Mouse (Mus musculus): Measurements from ENCODE around the gene Tulp2.
"Not testable (repeated sequence)": the region's sequence is repeated elsewhere in the genome, so short reads cannot be mapped to it uniquely, and the experiment has no call there.

The Tulp2 gene

GRCm38 (mm10) chr7:45486761-45487415 lies 5.2 kb downstream of the Tulp2 start, which contains the start of gene Gm45808:
TSS of gene Gm45808 (minus strand) at chr7:45486811.
- DNase-seq (ENCODE audit: low spot score in 2 of 2), result no peak

GRCm38 (mm10) chr7:45487861-45488292 lies 6.2 kb downstream of the Tulp2 start:
- no peak for DNase-seq (ENCODE audit: low spot score in 2 of 2)

DNA sequence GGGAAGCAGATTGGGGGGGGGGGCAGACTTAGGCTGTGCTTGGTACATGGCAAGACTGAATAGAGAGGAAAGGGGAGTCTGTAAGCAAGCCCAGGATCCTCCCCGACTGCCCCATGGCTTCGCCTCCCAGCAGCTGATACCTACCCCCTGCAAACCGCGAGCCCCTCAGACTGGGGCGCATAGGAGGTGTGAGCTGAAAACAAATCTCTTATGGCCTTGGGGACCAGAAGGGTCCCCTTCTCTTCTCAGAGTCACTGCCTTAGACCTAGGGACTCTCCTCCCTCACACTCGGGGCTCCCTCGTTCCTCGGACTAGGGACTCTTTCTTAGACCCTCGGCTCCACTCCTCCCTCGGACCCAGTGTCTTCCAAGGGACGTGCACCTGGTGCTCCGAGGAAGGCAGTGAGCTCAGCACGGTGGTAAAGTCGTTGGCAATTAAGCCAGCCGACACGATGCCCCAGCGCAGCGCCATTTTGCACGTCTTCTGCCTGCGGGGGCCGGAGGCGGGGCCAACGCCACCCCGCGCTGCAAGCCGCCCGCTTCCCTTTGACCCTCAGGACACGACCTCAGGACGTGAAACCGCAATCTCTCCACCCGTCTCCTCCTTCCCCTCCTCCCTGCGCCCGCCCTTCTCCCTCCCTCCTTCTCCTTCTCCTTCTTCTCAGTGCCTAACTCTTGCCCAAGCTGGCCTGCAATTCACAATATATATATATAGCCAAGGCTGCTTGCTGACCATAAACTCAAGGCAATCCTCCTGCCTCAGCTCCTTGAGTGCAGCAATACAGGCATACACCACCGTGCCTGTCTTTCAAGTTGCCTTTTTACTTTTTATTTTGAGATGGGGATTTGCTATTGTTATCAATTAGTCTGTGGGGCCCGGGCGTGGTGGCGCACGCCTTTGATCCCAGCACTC lies 6.9 kb downstream of the Tulp2 start, which contains the start of gene Dhdh:
TSS of gene Dhdh (minus strand) at position 513 of the 912 bp plus-strand sequence.
- DNase-seq (ENCODE audit: low spot score in 2 of 2), result peak; percentile 36 to 44

- no peak for DNase-seq (ENCODE audit: low spot score in 2 of 2)
Measured at GRCm38 (mm10) chr7:45489578-45489977, 7.9 kb downstream of the Tulp2 start.

DNA sequence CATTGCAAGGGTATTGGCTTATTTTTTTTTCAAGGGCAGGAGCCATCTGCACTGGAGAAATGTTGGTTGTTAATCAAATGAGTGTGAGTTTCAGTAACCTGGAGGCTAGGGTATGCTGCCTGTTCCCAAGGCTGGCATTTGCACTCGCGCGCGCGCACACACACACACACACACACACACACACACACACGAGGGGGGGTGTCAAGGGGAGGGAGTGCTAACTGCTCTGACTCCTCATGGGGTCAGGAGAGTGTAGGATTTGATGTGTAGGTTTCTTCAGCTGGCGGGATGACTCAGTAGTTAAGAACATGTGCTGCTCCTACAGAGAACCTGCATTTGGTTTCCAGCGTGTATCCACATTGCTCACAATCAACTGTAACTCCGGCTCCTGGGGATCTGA lies 9.1 kb downstream of the Tulp2 start:
- peak; percentile 46 for DNase-seq (ENCODE audit: low spot score in 2 of 2)

GRCm38 (mm10) chr7:45491264-45491663 lies 9.6 kb downstream of the Tulp2 start:
- no peak for DNase-seq (ENCODE audit: low spot score in 2 of 2)

DNA sequence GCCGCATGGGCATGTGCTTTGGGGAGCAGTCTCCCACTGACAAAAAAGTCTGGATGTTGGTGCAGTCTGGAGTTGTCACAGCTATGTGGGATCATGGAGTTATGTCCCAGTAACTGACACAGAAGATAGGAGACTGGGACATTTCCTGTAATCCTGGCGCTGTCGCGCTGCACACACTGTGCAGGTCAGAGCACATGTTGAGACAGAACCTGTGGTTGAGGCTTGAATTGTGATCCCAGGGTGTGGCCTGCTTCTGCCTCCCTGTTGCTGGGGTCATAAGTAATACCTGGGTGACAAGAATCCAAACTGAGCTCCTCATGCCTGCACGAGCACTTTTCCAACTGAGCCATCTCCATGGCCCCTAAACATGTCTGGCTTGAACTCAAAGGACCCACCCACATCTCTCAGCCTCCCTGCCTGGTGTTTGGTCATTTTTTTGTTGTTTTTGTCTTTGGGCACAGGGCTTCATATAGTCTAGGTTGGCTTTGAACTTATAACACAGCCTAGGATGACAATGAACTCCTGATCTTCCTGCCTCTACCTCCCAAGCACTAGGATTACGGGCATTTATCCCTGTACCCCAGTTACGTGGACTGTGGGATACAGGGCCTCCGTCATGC lies 10.7 kb downstream of the Tulp2 start:
- DNase-seq (ENCODE audit: low spot score in 2 of 2), result no peak

- DNase-seq (ENCODE audit: low spot score in 2 of 2), result no peak
Measured at GRCm38 (mm10) chr7:45492951-45493350, 11.3 kb downstream of the Tulp2 start.

GRCm38 (mm10) chr7:45494548-45494947 lies 12.9 kb downstream of the Tulp2 start:
- no peak for DNase-seq (ENCODE audit: low spot score in 2 of 2)

DNA sequence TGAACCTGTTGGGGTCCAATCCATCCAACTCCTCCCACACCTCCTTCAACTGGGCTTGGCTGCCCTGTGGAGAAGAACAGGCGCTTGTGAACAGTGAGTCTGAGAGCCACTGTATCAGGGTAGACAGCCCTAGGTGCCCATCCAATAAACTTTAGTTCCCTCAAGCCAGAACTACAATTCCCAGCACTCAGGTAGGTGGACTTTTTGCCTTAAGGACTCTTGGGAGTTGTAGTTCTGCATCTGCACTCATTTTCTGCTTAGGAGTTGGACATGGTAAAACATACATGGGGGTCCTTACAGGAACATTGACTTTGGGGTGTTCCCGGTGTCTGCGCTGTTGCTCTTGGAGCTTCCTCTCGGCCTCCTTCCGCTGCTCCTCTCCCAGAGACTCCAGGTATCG lies 16.8 kb downstream of the Tulp2 start:
- no peak for DNase-seq (ENCODE audit: low spot score in 2 of 2)

- no peak for DNase-seq (ENCODE audit: low spot score in 2 of 2)
Measured at GRCm38 (mm10) chr7:45507583-45507982, 25.9 kb downstream of the Tulp2 start.

- no peak for DNase-seq (ENCODE audit: low spot score in 2 of 2)
Measured at GRCm38 (mm10) chr7:45508561-45508960, 26.9 kb downstream of the Tulp2 start.

DNA sequence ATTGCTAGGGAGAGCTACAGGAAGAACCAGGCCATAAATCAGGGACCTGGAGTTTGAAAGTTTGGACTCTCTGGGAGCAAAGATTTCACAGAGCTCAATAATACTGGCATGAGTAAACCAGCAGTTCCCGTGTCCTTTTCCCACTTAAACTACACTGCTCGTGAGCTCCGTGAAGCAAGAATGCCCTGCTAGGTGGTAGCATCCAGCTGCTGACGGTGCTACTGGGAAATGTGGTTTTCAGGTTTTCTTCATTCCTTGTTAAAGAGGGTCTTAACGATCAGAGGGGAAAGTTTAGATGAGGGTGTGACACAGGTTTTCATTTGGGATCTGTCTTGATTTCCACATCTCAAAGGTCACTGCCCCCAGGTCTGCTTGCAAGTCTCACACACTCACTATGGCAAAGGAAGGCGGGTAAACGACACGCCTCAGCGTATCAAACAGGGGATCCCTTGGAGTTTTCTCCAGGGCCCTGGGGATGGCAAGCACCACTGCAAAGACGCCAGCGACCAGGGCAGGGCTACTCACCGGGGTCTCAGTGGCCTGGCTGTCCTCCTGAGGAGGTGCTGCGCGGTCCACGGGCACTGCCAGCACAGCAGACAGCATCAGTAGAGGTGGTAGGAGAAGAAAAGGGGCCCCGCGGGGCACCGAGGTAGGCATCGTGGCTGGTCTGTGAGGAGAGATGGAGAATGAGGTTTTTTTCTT lies 27.7 kb downstream of the Tulp2 start:
- DNase-seq (ENCODE audit: low spot score in 2 of 2), result no peak

DNA sequence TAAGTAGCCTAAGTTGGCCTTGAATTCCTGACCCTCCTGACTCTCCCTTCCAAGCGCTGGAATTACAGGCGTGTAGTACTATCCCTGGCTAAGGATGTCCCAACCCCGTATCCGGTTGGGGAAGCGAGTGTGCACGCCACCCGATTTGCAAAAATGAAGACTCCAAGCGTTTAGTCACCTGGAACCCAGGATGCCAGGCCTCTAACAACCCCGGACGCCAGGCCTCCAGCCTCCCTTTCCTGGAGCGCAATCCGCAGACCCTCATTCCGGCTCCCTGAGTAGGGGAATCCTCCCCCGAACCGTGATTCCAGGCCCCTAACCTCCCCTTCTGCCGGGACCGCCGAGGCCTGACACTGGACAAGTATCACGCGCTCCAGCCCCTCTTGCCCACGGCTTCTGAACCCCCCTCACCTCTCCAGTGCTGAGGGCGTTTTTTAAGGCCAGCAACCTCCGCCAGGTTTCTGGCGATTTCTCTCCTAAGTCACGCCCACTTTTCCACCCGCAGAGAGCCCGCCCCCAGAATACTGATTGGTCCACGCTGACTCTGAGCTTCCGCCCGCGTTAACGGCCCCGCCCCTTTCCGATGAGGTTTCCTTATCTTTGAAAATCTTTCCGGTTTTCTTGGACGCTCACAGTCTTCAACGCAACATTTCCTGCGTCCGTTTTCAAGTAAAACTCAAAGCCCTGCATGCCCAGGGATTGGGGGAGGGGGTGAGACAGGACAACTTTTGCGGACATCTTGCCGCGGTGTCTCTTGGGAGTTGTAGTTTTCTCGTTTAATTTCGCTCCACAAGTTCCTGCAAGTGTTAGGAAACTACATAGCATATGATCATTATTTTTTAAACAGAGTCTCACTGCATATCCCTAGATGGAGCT lies 28.5 kb downstream of the Tulp2 start, which contains the start of gene Nucb1:
TSS of gene Nucb1 (minus strand) at position 495 of the 876 bp plus-strand sequence.
- DNase-seq (ENCODE audit: low spot score in 2 of 2), result peak; percentile 89 to 95

DNA sequence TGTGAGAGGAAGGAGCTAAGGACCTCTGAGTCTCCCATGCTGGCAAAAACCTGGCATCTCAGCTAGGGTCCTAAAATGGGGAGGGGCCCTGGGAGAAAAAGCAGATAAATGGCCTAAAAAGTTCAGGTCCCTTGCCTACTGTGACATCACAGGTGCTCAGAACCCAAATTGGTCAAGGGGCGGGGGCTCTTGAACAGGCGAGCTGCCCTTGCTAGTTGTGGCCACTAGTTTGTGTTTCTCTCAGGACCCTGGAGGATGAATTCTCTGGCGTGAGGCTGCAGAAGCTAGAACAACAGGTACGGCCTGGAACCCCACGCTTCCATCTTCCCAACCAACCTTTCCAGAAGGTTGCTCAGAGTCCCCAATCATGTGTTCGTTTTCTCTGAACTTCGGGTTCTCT lies 32.7 kb downstream of the Tulp2 start:
- DNase-seq (ENCODE audit: low spot score in 2 of 2), result no peak

DNA sequence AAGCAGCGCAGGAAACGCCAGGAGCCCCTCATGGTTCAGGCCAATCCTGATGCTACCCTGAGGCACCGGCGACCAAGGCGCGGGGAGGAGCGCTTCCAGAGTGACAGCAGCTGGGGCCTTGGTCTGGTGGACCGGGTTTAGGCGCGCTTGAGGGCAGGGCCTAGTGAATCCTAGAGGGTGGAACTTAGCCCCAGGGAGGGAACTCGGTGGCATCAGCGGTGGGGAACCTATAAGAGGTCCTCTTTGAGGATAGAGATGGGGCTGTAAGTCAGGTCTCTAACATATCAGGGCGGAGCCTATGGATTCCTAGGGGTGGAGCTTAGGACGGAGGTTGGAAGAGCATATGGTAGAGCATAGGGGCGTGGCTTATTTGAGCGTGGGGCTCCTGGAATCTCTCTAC lies 33.8 kb downstream of the Tulp2 start:
- DNase-seq (ENCODE audit: low spot score in 2 of 2), result no peak

GRCm38 (mm10) chr7:45516846-45517245 lies 35.2 kb downstream of the Tulp2 start:
- DNase-seq (ENCODE audit: low spot score in 2 of 2), result not testable (repeated sequence)

DNA sequence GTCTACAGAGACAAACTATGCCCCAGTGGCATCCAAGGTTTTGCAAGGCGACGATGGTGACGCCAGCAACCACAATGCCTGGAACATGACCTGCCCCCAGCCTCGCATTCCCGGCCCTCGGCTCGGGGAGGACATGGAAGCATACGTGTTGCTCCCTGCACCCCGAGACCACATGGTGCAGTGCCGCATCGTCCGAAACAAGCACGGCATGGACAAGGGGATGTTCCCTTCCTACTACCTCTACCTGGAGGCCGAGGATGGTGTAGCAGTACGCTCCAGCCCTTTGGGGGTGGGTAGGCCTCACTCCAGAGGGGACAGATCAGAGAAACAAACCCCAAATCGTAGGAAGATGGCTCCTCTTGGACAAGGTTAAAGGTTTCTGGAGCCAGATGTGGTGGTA lies 36.9 kb downstream of the Tulp2 start:
- no peak for DNase-seq (ENCODE audit: low spot score in 2 of 2)

DNA sequence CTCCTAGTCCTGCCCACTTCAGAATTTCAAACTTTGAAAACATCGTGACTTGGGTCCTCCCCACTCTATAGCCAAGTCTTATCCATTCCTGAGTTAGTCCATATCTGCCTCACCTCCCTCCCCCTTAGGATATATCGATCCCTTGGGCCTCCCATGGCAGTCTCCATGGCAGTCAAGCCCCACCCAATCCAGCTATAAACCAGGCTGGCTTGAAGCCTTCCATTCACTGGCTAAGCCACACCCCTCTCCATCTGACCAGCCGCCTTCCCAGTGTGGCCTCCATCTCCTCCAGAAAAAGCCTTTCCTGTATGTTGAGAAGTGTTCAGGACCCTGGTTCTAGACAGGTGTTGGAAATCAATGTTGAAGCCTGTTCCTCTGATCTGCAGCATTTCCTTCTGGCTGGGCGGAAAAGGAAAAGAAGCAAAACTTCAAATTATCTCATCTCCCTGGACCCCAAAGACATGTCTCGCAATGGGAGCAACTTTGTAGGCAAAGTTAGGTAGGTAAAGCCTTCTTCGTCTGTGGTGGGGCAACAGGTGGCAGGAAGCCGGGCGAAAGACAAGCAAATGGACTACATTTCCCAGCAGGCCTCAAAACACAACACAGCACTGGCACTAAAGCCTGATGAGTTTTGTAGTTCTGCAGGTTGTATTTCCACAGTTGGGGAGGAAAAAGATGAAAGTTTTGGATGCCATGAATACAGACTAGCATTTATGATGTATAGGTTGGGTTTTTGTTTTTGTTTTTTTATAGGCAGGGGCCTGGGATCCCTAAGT lies 37.9 kb downstream of the Tulp2 start:
- no peak for DNase-seq (ENCODE audit: low spot score in 2 of 2)

DNA sequence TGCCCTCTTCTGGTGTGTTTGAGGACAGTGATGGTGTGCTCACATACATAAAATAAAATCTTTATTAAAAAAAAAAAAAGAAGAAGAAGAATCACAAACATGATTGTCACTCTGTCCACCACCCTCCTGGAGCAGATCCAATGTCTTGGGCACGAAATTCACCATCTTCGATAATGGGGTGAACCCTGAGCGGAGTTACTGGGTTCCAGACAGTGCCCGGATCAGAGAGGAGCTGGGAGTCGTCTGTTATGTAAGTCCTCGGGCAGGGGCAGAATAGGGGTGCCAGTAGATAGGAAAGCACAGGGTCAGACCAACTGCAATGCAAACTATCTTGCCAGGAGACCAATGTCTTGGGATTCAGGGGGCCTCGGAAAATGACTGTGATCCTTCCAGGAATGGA lies 38.9 kb downstream of the Tulp2 start:
- no peak for DNase-seq (ENCODE audit: low spot score in 2 of 2)
